Mouse (Mus musculus) c-Kit-positive CD71-negative TER-119-negative erythroid progenitor cells, embryonic 14.5 days (primary cell): ENCODE results near the gene Cs.
A peak's percentile ranks its signal among the peaks of the same experiment; 100 is the strongest.

Experiments used
- DNase-seq: peaks from one replicate; pipeline ENCODE4 v3.0.0-alpha.2; 2013; ENCODE audit warnings: low read depth

The Cs gene

GRCm38 (mm10) chr10:128408591-128409535, 71.3 kb downstream of the Cs start:
- DNase-seq: no peak

DNA sequence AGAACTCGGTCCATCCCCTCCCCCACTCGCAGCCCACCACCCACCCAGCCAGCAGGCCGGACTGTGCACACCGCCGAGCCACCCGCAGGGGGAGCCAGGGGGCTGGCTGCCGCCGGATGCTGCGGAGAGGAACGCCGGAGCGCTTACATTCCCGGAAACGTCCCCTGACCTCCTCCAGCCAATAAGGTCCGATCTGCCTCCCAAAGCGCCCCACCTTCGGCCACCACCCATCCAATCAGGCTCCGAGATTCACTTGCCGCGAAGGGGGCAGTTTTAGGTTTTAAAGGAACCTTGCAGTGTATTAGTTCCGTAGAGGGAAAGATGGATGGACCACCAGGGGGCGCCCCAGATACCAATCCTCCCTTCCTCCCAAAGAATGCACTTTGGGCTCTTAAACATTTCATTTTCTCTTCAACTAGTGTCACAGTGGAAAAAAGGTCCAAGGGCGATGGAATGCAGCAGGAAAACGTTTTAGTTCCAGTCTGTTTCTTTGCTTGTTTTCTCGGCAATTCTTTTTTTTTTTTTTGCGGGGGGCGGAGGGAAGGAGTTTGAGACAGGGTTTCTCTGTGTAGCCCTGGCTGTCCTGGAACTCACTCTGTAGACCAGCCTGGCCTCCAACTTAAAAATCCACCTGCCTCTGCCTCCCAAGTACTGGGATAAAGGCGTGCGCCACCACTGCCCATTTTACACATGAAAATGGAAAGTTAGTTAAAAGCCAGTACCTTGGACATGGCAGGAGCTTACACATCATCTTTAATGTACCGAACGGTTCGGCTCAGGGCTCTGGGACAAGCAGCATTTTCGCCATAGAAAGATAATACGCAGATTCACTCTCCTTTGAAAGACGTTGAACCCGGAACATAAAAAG, 72.4 kb downstream of the Cs start:
- DNase-seq: peak; percentile 97

DNA sequence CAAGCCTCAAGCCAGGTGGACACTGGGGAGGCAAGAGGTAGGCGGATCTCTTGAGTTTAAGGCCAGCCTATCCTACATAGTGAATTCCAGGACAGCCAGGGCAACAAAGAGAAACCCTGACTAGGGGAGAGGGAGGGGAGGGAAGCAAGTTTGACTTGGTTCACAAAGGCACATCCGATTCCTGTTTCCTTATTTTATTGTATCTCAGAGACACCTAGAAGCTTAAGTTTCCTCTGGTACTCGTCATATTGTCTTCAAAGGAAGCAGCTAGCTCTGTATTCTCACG, 73.0 kb downstream of the Cs start:
- DNase-seq: no peak

DNA sequence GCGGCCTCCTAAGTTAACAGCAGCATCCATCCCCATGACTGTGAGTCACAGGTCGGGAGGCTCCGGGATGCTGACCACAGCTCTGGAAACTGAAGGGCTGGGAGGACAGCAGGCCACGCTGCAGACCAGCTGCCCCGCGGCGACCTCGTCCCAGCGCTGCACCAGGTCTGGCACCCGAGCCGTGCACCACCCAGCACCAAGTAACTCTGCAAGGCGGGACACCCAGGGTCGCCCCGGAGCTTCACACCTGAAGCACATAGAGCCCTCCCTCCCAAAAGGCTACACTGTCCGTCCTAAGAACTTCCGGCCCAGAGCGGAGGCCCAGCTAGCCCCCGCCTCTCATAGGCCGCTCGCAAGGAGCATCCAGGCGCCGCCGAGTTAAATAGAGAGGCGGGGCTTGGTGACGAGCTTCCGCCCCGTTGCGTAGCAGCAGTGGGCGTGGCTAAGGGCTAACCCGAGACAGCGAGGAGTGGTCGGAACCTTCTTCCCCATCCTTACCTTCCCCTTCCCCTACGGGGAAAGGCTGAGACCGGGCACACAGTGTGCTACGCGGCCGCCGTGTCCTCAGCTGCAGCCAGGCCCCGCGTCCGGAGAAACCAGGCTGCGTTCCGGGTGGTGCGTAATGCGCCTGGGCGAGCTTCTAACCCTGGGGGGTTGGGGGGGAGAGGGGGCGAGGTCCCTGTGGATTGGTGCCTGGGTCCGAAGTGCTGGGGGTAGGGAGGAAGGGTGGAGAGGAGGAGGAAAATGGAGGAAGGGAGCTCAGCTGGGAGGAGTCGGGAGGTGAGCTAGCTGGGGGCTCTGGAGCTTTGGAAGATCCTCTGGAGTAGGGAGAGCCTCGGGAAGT, 73.9 kb downstream of the Cs start, which contains the start of the genes Nabp2 and Rnf41:
TSS of gene Nabp2 (minus strand) at position 282 of the 844 bp plus-strand sequence.
TSS of gene Rnf41 (plus strand) at position 447 of the 844 bp plus-strand sequence.
- peak; percentile 98 for DNase-seq

GRCm38 (mm10) chr10:128412055-128412381, 74.5 kb downstream of the Cs start:
- DNase-seq: no peak
